Mouse (Mus musculus): ENCODE results near the gene Lifr. TPM values are rescaled to one million over a fixed set of nuclear protein-coding genes. Genes with fewer than 3 reads are reported as not detected.

The Lifr gene
- polyA plus RNA-seq (2012; rRNA removed) = 5.1 and 21.1 TPM in 2 replicates

DNA sequence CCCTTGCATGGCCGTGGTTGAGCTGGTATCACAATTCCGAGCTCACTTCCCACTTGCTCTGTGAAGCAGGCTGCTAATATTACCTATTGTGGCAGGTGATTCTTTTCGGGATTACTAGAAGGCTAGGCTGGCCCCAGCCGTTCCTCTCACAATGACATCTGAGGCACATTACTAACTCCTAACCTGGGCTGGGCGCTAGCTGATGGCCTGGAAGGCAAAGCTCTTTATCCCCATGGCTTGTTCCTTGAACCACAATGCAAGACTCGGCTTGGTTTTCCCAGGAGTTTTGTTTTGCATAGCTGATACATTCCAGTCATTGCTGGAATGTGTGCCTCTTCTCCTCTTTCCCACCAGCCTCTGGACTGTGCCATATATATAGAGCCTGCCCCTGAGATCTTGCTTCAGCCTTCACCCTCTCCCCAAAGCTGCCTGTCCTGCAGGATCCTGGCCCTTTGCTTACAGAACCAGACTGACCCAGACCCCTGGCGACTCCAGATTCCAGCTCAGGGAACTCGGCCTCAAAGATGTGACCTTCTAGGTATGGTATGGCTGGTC is at the start of gene Lifr:
Lifr (plus strand) TSS at position 404 of the 555 bp plus-strand sequence.

Other genes with a start within 250 kb of the Lifr start
- 0.52 and 1.3 TPM in 2 replicates for gene Osmr, start 215.6 kb upstream of the Lifr start, polyA plus RNA-seq (2012; rRNA removed)